Mouse (Mus musculus): ENCODE data around the gene Gm11565. TPM values are rescaled to one million over a fixed set of nuclear protein-coding genes. Genes with fewer than 3 reads are reported as not detected.

Gm11565 gene
- total RNA-seq (2023) = not detected

DNA sequence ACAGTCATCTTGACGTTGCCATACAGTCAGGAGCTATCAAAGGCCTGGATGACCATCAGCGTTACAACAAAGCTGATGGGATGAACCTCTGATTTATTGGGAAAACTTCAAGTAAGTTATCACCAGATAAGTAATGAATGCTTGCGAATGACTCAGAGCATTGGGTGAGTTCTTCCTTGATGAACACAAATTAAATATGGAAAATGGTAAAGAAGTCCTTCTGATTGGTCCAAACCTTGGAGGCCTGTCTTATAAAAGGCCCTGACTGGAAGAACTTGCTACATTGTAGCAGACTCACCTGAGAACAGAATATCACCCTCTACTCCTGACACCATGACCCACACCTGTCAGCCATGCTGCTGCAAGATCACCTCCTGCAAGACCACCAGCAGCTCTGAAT, at the start of gene Gm11565:
Gm11565 (plus strand) TSS at position 301 of the 400 bp plus-strand sequence.

DNA sequence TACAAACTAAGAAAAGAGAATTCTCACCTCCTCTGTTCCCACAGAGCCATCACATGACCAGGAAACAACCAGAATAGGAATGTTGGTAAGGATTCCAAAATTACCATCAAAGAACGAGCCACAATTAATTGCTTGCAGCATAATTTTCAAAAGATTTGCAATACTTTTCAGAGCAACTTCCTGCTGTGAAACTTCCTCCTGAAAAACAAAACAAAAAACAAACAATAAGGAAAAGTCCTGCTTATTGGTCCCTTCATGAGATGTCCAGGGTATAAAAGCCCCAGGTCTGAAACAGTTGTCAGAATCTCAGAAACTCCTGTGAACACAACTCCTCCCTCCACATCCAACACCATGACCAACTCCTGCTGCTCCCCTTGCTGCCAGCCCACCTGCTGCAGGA, 41.5 kb upstream of the Gm11565 start, which contains the start of gene Krtap9-1:
Krtap9-1 (plus strand) TSS at position 301 of the 400 bp plus-strand sequence.

DNA sequence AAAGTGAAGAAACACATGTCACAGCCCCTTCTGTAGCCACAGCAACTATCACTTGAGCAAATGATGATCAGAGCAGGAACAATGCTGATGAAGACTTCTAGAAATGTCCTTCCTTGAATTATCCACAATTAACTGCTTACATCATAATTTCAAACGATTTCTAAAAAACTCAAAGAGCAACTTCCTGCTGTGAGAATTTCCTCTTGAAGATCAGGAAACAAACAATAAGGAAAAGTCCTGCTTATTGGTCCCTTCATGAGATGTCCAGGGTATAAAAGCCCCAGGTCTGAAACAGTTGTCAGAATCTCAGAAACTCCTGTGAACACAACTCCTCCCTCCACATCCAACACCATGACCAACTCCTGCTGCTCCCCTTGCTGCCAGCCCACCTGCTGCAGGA, 35.7 kb upstream of the Gm11565 start, which contains the start of gene Gm11567:
Gm11567 (plus strand) TSS at position 301 of the 400 bp plus-strand sequence.

DNA sequence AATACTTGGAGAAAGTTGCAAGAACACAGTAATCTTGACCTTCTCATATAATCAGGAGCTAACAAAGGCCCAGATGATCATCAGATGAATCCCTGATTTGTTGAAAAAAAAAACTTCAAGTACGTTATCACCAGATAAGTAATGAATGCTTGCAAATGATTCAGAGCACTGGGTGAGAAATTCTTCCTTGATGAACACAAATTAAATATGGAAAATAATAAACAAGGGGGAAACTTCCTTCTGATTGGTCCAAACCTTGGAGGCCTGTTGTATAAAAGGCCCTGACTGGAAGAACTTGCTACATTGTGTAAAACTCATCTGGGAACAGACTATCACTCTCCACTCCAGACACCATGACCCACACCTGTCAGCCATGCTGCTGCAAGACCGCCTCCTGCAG, 6.9 kb upstream of the Gm11565 start, which contains the start of gene Krtap31-1:
Krtap31-1 (plus strand) TSS at position 301 of the 400 bp plus-strand sequence.

GRCm38 (mm10) chr11:99935991-99936390, 21.4 kb downstream of the Gm11565 start, which contains the start of gene Krtap31-2:
Gene Krtap31-2, plus strand, starts transcription at chr11:99936291.

DNA sequence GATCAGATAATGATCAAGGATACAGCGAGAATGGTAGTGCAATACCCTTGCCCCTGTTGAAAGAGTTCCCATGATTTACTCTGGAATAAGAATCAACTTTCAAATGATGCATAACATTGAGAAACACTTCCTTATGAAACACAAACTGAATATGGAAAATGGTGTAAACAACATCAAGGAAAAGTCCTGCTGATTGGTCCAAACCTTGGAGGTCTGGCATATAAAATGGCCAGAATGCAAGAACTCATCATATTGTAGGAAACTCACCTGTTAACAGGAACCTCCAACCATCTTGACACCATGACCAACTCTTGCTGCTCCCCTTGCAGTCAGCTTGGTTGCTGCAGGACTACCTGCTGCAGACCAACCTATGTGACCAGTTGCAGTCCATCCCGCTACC, 33.6 kb downstream of the Gm11565 start, which contains the start of gene Krtap9-5:
Krtap9-5 (plus strand) TSS at position 301 of the 400 bp plus-strand sequence.

Other genes with a start within 250 kb of the Gm11565 start
- not detected for gene Krtap4-6, start 248.8 kb upstream of the Gm11565 start, total RNA-seq (2023)
- gene Gm14190, start 224.0 kb upstream of the Gm11565 start, total RNA-seq (2023) = not detected
- gene Gm14180, start 180.5 kb upstream of the Gm11565 start, total RNA-seq (2023) = not detected
- gene Gm11595, start 141.8 kb upstream of the Gm11565 start, total RNA-seq (2023) = not detected
- gene Krtap4-8, start 134.0 kb upstream of the Gm11565 start, total RNA-seq (2023) = not detected
- gene Krtap4-9, start 129.6 kb upstream of the Gm11565 start, total RNA-seq (2023) = not detected
- gene Gm11596, start 121.3 kb upstream of the Gm11565 start, total RNA-seq (2023) = not detected
- not detected for gene Gm11569, start 115.8 kb upstream of the Gm11565 start, total RNA-seq (2023)
- not detected for gene Gm11554, start 110.3 kb upstream of the Gm11565 start, total RNA-seq (2023)
- not detected for gene Krtap4-13, start 104.9 kb upstream of the Gm11565 start, total RNA-seq (2023)
- gene Gm11564, start 99.1 kb upstream of the Gm11565 start, total RNA-seq (2023) = not detected
- not detected for gene 2300003K06Rik, start 76.7 kb upstream of the Gm11565 start, total RNA-seq (2023)
- gene Krtap4-16, start 63.1 kb upstream of the Gm11565 start, total RNA-seq (2023) = not detected
- gene Gm11568, start 56.8 kb upstream of the Gm11565 start, total RNA-seq (2023) = not detected
- gene Gm11559, start 50.3 kb upstream of the Gm11565 start, total RNA-seq (2023) = not detected
- not detected for gene Krtap9-1, start 41.4 kb upstream of the Gm11565 start, total RNA-seq (2023)
- not detected for gene Gm11567, start 35.6 kb upstream of the Gm11565 start, total RNA-seq (2023)
- gene Krtap31-1, start 6.8 kb upstream of the Gm11565 start, total RNA-seq (2023) = not detected
- gene Krtap31-2, start 21.5 kb downstream of the Gm11565 start, total RNA-seq (2023) = not detected
- not detected for gene Krtap9-5, start 33.7 kb downstream of the Gm11565 start, total RNA-seq (2023)
- gene Krtap29-1, start 64.3 kb downstream of the Gm11565 start, total RNA-seq (2023) = not detected
- not detected for gene Krtap16-1, start 71.8 kb downstream of the Gm11565 start, total RNA-seq (2023)
- not detected for gene Krtap17-1, start 79.2 kb downstream of the Gm11565 start, total RNA-seq (2023)
- gene Krt33a, start 101.5 kb downstream of the Gm11565 start, total RNA-seq (2023) = not detected
- gene Krt33b, start 115.1 kb downstream of the Gm11565 start, total RNA-seq (2023) = not detected
- not detected for gene Krt34, start 126.8 kb downstream of the Gm11565 start, total RNA-seq (2023)
- not detected for gene Krt31, start 135.8 kb downstream of the Gm11565 start, total RNA-seq (2023)
- gene Krt32, start 173.5 kb downstream of the Gm11565 start, total RNA-seq (2023) = not detected
- gene Krt35, start 181.5 kb downstream of the Gm11565 start, total RNA-seq (2023) = not detected
- gene Krt36, start 190.9 kb downstream of the Gm11565 start, total RNA-seq (2023) = not detected
- not detected for gene Krt13, start 206.8 kb downstream of the Gm11565 start, total RNA-seq (2023)
- gene Krt15, start 221.2 kb downstream of the Gm11565 start, total RNA-seq (2023) = not detected
- gene Krt19, start 233.9 kb downstream of the Gm11565 start, total RNA-seq (2023) = not detected